Mouse (Mus musculus): ENCODE data around the gene Etfdh. TPM values are rescaled to one million over a fixed set of nuclear protein-coding genes. Genes with fewer than 3 reads are reported as not detected.
"Not testable (repeated sequence)": the region's sequence is repeated elsewhere in the genome, so short reads cannot be mapped to it uniquely, and the experiment has no call there.

Etfdh gene
- polyA plus RNA-seq, 1 experiment from 2014 or later, result 52.3 TPM

DNA sequence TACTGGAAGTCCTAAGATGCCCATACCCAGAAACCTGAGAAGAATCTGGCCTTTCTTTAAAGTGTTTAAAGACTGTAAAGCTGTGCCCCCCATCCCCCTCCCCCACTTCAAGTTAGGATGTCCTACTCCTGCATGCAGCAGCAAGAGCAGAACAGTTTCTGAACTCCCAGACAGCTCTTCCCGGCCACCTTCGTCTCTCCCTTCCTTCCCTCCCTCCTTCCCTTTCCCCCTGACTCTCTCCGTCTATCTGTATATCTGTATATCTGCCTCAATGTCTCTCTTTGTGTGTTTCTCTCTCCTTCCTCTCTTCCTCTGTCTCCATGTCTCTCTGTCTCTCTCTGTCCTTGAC, 52.9 kb downstream of the Etfdh start:
- Histone ChIP-seq H3K4me2 (peak overlapping the region; percentile 35), H3K9ac (no peak overlapping the region), H3K27me3 (no peaks in the 10 kb centered on the region), H3K4me3 (no peak overlapping the region), H3K36me3 (no peaks in the 10 kb centered on the region), H3K4me1 (peaks cover 12% of the 10 kb centered on the region), H3K9me3 (no peaks in the 10 kb centered on the region), H3K27ac (no peak overlapping the region)
- 0 out of 2 replicates have a peak, but pooled peaks have one; percentile 37 for ATAC-seq (ENCODE audit: insufficient number of reproducible peaks, insufficient read depth, low FRiP score, low TSS enrichment, low read depth)
- 8% methylated on average over 3 of the region's 3 CpGs for WGBS

GRCm38 (mm10) chr3:79575576-79576467, 53.5 kb downstream of the Etfdh start:
- no peak overlapping the region for H3K9ac ChIP-seq
- no peak overlapping the region for H3K27ac ChIP-seq
- H3K4me2 ChIP-seq, result peak overlapping the region; percentile 35

GRCm38 (mm10) chr3:79574336-79574735, 55.0 kb downstream of the Etfdh start:
- Histone ChIP-seq H3K4me1 (peaks cover 12% of the 10 kb centered on the region), H3K27ac (no peak overlapping the region), H3K9ac (no peak overlapping the region), H3K4me2 (no peak overlapping the region), H3K27me3 (no peaks in the 10 kb centered on the region), H3K9me3 (no peaks in the 10 kb centered on the region), H3K4me3 (no peak overlapping the region), H3K36me3 (no peaks in the 10 kb centered on the region)
- WGBS, result 82% methylated on average over 3 of the region's 3 CpGs
- no peak for ATAC-seq (ENCODE audit: insufficient number of reproducible peaks, insufficient read depth, low FRiP score, low TSS enrichment, low read depth)

More at GRCm38 (mm10) chr3:79575576-79576467, 53.5 kb downstream of the Etfdh start:
- peak; percentile 72 for ATAC-seq (ENCODE audit: insufficient number of reproducible peaks, insufficient read depth, low FRiP score, low TSS enrichment, low read depth)
- WGBS, result 28% methylated on average over 10 of the region's 10 CpGs
- H3K36me3 ChIP-seq, result no peaks in the 10 kb centered on the region
- peaks cover 12% of the 10 kb centered on the region for H3K4me1 ChIP-seq
- no peaks in the 10 kb centered on the region for H3K9me3 ChIP-seq
- H3K4me3 ChIP-seq, result no peak overlapping the region
- no peaks in the 10 kb centered on the region for H3K27me3 ChIP-seq

DNA sequence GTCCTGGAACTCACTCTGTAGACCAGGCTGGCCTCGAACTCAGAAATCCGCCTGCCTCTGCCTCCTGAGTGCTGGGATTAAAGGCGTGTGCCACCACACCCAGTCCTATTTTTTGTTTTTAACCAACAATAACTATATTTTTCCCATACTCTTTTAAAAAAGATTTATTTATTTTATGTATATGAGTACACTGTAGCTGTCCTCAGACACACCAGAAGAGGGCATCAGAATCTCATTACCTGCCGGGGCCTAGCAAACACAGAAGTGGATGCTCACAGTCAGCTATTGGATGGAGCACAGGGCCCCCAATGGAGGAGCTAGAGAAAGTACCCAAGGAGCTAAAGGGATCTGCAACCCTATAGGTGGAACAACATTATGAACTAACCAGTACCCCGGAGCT, 55.9 kb downstream of the Etfdh start:
- H3K4me3 ChIP-seq, result not testable (repeated sequence)

GRCm38 (mm10) chr3:79572399-79572798, 56.9 kb downstream of the Etfdh start:
- Histone ChIP-seq H3K36me3 (no peaks in the 10 kb centered on the region), H3K9me3 (no peaks in the 10 kb centered on the region), H3K9ac (no peak overlapping the region), H3K4me2 (no peak overlapping the region), H3K27me3 (no peaks in the 10 kb centered on the region), H3K4me1 (peaks cover 12% of the 10 kb centered on the region), H3K4me3 (no peak overlapping the region), H3K27ac (no peak overlapping the region)
- 72% methylated on average over 3 of the region's 3 CpGs for WGBS
- ATAC-seq (ENCODE audit: insufficient number of reproducible peaks, insufficient read depth, low FRiP score, low TSS enrichment, low read depth), result no peak

More for the DNA sequence above, 55.9 kb downstream of the Etfdh start:
- H3K36me3 ChIP-seq; H3K9me3 ChIP-seq; H3K27me3 ChIP-seq; H3K9ac ChIP-seq; H3K27ac ChIP-seq; ATAC-seq (ENCODE audit: insufficient number of reproducible peaks, insufficient read depth, low FRiP score, low TSS enrichment, low read depth); H3K4me2 ChIP-seq: not testable (repeated sequence)
- WGBS, result 91% methylated on average over 5 of the region's 5 CpGs
- H3K4me1 ChIP-seq, result peaks cover 12% of the 10 kb centered on the region

DNA sequence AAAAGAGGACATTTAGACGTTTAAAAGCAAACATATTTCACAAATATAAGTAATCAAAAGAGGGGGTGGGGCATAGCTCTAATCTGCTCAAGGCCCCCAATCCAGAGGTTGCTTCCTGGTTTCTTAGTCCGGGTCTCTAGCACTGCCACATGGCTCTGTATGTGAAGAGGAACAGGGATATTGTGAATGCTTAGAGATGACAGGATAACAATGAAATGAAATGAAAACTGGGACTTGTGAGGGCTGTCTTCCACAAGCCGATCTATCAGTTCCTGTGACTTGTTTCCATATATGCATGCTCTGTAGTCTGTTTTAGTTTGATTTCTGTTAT, 60.0 kb downstream of the Etfdh start:
- H3K27ac ChIP-seq, result no peak overlapping the region
- WGBS, result 82% methylated on average over 3 of the region's 3 CpGs
- no peak for ATAC-seq (ENCODE audit: insufficient number of reproducible peaks, insufficient read depth, low FRiP score, low TSS enrichment, low read depth)
- H3K36me3 ChIP-seq, result no peaks in the 10 kb centered on the region
- no peak overlapping the region for H3K4me3 ChIP-seq
- no peak overlapping the region for H3K9ac ChIP-seq
- H3K9me3 ChIP-seq, result no peaks in the 10 kb centered on the region
- H3K4me2 ChIP-seq, result no peak overlapping the region
- H3K27me3 ChIP-seq, result no peaks in the 10 kb centered on the region
- peaks cover 9% of the 10 kb centered on the region for H3K4me1 ChIP-seq

DNA sequence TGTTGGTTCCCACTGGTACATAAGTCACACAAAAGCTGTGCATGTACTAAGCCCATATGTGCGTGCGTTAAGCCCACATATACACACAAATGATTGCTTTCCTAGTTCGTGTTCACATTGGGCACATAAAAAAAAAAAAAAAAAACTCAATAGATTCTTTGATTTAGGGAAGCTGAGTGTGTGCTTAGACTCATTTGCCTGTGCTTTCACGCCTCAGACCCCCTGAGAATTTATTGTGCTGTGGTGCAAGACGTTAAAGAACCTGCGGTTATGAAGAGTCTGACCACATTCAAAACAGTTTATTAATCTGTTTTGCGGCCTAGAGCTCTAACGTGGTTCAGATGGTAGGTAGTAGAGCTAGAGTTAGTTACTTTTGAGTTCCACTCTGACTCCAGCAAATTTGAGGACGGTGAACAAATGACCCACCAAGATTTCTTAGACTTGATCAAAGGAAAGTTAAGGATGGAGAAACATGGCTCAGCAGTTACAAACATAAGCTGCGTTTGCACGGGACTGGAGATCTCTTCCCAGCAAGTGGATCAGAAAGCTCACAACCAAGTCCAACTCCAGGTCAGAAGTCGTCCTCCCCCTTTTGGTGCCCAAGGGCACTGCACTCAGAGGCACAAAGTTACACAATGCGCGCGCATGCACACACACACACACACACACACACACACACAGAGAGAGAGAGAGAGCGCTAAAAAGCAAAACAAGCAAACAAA, 60.5 kb downstream of the Etfdh start:
- H3K4me1 ChIP-seq, result peaks cover 9% of the 10 kb centered on the region
- no peaks in the 10 kb centered on the region for H3K9me3 ChIP-seq
- H3K36me3 ChIP-seq, result no peaks in the 10 kb centered on the region
- H3K4me2 ChIP-seq, result peak overlapping the region; percentile 91
- no peak overlapping the region for H3K9ac ChIP-seq
- no peak for ATAC-seq (ENCODE audit: insufficient number of reproducible peaks, insufficient read depth, low FRiP score, low TSS enrichment, low read depth)
- 88% methylated on average over 16 of the region's 16 CpGs for WGBS
- no peak overlapping the region for H3K27ac ChIP-seq
- no peaks in the 10 kb centered on the region for H3K27me3 ChIP-seq
- H3K4me3 ChIP-seq, result peak overlapping the region; percentile 87

GRCm38 (mm10) chr3:79567703-79568362, 61.5 kb downstream of the Etfdh start, which contains the start of gene Fnip2:
TSS of gene Fnip2 (minus strand) at chr3:79567796.
- no peaks in the 10 kb centered on the region for H3K36me3 ChIP-seq
- under 1% methylated on average over 55 of the region's 55 CpGs for WGBS
- peak within 1 kb of the TSS; percentile 71 for H3K27ac ChIP-seq
- H3K9ac ChIP-seq, result peak within 1 kb of the TSS; percentile 85
- H3K9me3 ChIP-seq, result no peaks in the 10 kb centered on the region
- no peaks in the 10 kb centered on the region for H3K27me3 ChIP-seq
- peaks cover 9% of the 10 kb centered on the region for H3K4me1 ChIP-seq
- H3K4me3 ChIP-seq, result peak within 1 kb of the TSS; percentile 87
- ATAC-seq (ENCODE audit: insufficient number of reproducible peaks, insufficient read depth, low FRiP score, low TSS enrichment, low read depth), result peak; percentile 98
- H3K4me2 ChIP-seq, result peak within 1 kb of the TSS; percentile 91

DNA sequence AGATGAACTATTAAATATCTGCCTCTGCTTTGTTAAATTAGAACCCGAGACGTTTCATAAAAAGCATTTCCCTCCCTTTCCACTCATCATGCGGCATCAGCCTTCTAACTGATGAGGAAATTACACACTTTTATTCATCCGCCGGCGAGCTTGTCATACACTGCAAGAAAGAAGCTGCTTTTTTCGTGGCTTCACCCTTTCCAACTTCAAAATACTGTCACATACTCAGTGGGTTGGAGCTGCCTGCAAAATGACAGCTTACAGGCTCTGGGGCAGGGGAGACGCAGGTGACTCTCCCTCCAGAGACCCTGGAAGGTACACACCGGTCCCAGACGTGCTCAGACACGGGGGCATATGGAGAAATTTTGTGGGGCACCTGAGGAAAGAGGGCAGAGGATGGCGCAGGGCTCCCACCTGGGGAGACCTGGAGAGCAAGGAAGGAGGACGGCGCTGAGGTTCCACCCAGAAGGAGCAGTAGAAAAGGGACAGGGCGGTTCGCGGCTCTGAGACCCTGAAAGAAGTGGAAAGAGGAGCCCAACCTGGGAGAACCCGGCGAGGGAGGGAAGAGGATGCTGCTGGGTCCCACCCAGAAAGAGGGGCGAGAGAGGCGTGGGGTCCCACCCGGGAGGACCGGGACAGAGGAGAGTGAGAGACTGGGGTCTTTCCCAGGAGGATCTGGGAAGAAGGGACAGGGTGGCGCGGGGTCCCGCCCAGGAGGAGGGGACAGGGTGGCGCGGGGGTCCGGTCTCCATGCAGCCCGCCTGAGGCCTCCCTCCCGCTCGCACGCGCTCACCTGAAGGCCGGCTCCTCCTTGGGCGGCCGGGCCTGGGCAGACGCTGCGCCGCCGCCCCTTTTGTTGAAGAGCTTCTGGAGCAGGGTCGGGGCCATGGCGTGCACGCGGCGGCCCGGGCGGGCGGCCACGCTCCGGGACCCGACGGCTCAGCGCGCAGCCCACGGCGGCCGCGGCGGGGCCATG, 62.3 kb downstream of the Etfdh start:
- no peak; the same call in 1 of the 2 replicates for ATAC-seq (ENCODE audit: insufficient number of reproducible peaks, insufficient read depth, low FRiP score, low TSS enrichment, low read depth)
- peak overlapping the region; percentile 91 for H3K4me2 ChIP-seq
- peak overlapping the region; percentile 85 for H3K9ac ChIP-seq
- WGBS, result 1% methylated on average over 50 of the region's 60 CpGs
- peaks cover 9% of the 10 kb centered on the region for H3K4me1 ChIP-seq
- H3K27me3 ChIP-seq, result no peaks in the 10 kb centered on the region
- no peaks in the 10 kb centered on the region for H3K9me3 ChIP-seq
- peak overlapping the region; percentile 87 for H3K4me3 ChIP-seq
- H3K27ac ChIP-seq, result peak overlapping the region; percentile 71
- H3K36me3 ChIP-seq, result no peaks in the 10 kb centered on the region

- Histone ChIP-seq H3K36me3 (no peaks in the 10 kb centered on the region), H3K4me1 (peaks cover 9% of the 10 kb centered on the region), H3K9me3 (no peaks in the 10 kb centered on the region), H3K27me3 (no peaks in the 10 kb centered on the region), H3K4me2 (no peak overlapping the region), H3K27ac (no peak overlapping the region), H3K9ac (no peak overlapping the region), H3K4me3 (no peak overlapping the region)
- ATAC-seq (ENCODE audit: insufficient number of reproducible peaks, insufficient read depth, low FRiP score, low TSS enrichment, low read depth), result no peak
- 83% methylated on average over 10 of the region's 10 CpGs for WGBS
Observed at GRCm38 (mm10) chr3:79564875-79565606, 64.3 kb downstream of the Etfdh start.
